Mouse (Mus musculus) gonadal fat pad, adult 2 months (tissue): ENCODE results near the gene Twnk. TPM values are rescaled to one million over a fixed set of nuclear protein-coding genes. Genes with fewer than 3 reads are reported as not detected.
A peak's percentile ranks its signal among the peaks of the same experiment; 100 is the strongest.

Source experiments
- DNase-seq: peaks from one replicate; pipeline ENCODE4 v3.0.0-alpha.2; 2012; ENCODE audit warnings: low read depth
- polyA plus RNA-seq: library from polyadenylated mRNA; depleted of rRNA; stranded (reverse); fragments of >200 nt; gene quantifications from 2 replicates; pipeline ENCODE4 v1.2.3, GENCODE M21; 2012; rRNA removed

Gene Twnk
- polyA plus RNA-seq, 1 experiment: 13.4 TPM

DNA sequence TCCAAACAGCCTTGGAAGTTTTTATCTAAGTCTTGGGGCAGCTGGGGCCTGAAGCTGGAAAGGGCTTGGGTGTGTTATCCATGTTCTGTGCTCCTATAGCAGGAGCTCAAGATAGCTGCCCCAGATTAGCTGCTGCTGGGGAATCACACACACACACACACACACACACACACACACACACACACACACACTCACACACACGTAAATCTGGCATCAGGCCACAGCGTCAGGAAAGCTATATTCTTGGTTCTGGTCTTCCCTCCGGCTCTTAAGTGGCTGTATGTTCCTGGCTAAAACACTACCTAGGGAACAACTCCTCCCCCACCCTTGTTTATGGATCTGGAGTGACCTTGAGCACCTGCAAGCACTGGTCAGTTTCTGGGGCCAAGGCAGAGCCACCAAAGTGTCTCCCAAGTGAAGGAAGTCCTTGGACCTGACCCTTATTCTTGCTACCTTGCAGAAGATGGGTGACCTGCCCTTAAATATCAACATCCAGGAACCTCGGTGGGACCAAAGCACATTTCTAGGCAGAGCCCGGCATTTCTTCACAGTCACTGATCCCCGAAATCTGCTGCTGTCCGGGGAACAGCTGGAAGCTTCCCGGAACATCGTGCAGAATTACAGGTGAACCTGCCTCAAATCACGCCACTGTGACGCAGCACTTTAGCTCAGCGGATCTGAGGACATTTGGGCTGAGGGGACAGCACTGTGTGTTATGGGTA, 43.3 kb downstream of the Twnk start:
- no peak for DNase-seq

DNA sequence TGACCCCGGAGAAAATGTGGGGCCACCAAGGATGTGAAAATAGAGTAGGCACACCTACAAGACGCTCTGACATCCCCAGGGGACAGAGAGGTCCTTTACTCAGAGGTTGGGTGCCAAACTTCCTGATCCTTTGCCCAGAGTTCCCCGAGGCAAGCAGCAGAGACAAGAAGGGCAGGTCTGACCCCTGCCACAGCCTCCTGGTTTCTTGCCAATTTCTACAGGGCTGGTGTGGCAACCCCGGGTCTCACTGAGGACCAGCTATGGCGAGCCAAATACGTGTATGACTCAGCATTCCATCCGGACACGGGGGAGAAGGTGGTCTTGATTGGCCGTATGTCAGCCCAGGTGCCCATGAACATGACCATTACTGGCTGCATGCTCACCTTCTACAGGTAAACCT, 44.1 kb downstream of the Twnk start:
- DNase-seq: no peak

DNA sequence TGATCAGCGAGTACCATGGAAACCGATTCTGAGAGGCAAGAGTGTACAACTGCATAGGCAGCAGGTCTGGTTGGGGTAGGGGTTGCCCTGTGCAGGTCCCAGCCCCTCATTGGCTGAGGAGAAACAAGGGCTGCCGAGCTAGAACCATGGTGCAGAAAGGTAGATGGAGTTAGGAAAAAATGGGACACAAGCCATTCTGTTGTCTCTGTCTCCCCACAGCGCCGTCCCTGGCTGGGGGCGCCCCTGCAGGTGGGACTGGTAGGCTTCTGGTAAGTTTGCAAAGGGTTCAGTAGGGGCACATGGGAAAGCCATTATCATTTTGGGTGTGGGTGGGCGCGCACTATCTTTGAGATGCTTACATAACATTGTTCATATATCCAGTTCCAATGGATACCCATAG, 48.0 kb downstream of the Twnk start:
- no peak for DNase-seq

DNA sequence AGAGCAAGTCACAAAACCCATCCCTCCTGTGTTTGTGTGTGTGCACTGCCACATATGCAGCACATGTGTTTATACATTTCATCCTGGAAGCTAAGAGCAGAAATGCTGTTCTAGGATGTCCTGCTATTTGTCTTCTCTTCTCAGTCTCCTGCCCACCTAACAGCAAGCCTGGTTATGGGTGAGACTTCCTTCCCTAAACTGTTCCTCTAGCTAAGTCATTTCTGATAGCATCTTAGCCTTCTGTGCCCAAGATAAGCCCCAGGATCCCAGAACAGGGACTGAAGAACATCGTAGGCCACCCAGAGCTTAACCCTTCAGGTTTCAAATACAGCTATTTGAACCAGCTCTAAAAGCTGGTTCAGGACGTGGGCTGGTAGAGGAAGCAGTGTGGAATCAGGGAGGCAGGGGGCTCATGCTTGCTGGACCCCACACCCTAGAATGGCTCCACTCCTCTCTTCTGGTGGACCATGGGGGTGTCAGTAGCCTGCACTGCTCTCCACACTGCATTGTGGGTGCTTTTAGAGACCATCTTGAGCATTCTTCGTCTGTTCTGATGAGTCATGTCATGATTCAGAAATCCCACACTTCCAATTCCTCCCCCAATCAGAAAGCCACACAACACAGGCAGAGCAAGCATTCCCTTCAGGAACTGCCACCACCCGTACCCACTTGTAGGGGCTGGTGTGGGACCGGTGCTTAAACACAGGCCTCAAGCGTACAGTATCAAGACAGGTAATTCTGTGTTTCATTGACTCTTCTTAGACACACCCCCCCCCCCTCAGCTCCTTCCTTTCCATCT, 49.6 kb downstream of the Twnk start:
- no peak for DNase-seq

DNA sequence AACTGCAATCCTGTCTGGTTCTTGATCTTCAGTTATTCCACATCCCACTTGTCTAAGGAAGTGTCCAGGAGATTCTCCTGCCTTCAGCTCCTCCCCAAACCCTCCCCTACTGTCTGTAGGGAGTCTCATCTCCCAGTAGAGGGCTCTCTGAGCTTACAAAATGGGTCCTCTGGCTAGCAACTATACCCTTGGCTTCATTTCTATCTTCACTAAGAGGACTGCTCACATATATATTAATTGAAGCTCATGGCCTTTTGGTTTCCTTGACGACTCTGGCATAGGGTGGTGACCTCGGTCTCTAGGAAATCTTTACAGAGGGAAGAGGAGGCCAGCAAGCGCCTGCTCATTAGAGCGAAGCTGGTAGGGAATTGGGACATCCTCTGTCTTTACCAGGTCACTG, 50.9 kb downstream of the Twnk start:
- DNase-seq: no peak

DNA sequence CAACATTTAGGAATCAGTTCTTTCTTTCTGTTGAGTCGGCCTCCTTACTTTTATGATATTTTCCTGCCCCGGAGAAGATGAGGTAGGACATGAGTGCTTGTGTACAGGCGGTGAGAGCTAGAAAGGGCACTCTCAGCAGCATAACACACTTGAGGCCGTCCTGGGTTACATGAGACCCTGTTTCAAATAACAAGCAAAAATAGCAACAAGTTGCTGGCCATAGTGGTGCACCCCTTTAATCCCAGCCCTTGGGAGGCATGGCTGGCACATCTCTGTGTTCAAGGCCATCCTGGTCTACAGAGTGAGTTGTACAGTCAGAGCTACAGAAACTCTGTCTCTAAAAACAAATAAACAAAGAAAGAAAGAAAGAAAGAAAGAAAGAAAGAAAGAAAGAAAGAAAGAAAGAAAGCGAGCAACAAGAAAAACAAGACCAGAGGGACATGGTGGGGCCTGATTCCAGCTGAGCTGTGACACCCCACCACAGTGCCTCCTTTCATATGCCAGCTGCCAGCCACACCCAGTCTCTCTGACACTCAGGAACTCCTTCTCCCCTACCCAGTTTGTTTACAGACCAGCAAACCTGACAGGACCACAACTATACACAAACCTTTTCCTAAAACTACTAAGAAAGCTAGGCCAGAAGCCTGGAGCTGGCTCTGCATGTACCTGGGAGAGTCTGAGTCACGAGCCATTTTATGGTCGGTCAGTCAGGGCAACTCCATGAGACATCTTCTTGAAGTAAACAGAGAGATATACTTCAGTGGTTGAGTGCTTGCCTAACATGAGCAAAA, 51.6 kb downstream of the Twnk start:
- DNase-seq: no peak

DNA sequence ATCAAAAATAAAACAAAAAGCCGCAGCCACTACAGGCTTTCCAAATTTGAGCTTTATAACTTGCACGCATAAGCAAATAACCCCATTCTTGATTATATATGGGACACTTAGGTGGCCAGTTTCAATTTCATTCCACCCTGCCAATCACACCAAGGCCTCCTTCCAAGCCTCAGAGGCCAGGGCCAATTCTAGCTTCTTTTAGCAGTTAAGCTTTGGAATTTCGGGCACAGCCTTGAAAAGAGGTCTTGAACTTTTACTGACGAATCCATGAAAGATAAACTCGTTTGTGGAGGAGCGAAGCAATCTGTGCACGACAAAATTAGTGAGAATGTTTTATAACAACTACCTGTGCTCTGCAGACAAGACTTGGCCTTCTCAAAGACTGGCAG, 52.3 kb downstream of the Twnk start:
- DNase-seq: no peak

DNA sequence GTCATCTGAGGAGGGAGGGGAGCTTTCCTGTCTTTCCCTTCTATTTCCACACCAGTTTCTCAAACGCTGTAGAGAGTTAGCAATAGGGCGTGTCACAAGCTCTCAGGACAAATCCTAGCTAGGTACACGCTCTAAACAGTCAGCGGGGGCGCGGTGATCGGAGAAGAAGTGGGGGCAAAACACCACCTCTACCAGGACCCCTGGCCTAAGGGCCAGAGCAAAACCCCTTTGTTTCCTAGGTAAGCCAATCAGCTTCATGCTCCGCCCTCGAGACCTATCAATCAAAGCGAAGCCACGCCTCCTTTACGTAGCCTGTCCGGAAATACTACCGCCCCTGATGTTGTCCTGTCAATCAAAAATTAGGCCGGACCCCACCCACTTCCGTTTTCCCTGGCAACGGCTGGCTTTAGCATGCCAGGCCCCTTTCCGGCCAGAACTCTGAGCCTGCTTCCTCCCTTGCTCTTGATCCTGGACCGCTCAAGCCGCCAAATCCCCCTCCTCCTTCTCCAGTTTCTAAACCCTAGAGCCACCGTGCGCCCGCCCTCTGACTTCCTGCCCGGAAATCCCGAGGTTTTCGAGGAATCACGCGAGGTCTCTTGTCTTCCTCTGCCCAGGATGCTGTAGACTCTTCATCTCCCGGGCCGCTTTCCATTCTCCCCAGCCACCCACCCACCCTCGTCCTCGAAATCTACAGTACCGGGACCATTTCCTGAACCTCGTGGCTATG, 52.8 kb downstream of the Twnk start:
- DNase-seq: peak; percentile 86

DNA sequence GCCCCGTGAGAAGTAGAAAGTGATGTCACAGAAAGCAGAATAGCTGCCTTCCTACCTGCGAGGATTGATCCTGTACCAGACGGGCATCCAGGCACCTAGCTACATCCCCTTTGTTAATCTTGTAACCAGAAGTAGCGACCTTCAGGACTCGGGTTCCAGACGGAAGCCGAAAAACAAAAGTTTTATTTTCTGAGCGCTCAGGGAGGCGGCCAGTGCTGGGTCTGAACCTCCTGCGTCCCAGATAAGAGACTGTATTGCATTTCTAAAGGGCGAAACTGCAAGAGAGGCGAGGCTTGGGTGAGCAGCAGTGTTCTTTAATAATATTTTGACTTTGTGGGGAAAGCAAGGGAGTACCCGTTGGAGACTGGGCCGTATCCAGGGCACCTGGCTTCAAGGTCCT, 53.4 kb downstream of the Twnk start:
- DNase-seq: no peak

Other genes with a start within 250 kb of the Twnk start
- gene Pax2, start 249.6 kb upstream of the Twnk start, polyA plus RNA-seq: 15.7 and 31.3 TPM in 2 replicates
- gene Slf2, start 74.5 kb upstream of the Twnk start, polyA plus RNA-seq: 45.2 and 53.7 TPM in 2 replicates
- 15.5 and 18.5 TPM in 2 replicates for gene Sema4g, start 16.6 kb upstream of the Twnk start, polyA plus RNA-seq
- 73.0 and 74.7 TPM in 2 replicates for gene Mrpl43, start 779 bp downstream of the Twnk start, polyA plus RNA-seq
- gene Lzts2, start 8.8 kb downstream of the Twnk start, polyA plus RNA-seq: 87.8 and 102 TPM in 2 replicates
- gene Pdzd7, start 40.1 kb downstream of the Twnk start, polyA plus RNA-seq: 0.61 and 0.70 TPM in 2 replicates
- gene Sfxn3, start 41.8 kb downstream of the Twnk start, polyA plus RNA-seq: 58.5 and 68.1 TPM in 2 replicates
- 5.7 and 8.4 TPM in 2 replicates for gene Kazald1, start 69.6 kb downstream of the Twnk start, polyA plus RNA-seq
- 0.07 and 0.09 TPM in 2 replicates for gene Tlx1, start 145.0 kb downstream of the Twnk start, polyA plus RNA-seq
- 0.04 and 0.05 TPM in 2 replicates for gene Lbx1, start 230.1 kb downstream of the Twnk start, polyA plus RNA-seq